Mouse (Mus musculus): ENCODE results near the gene Trim16. TPM values are rescaled to one million over a fixed set of nuclear protein-coding genes. Genes with fewer than 3 reads are reported as not detected.

Trim16 gene
- total RNA-seq, 2 experiments from 2014 or later: 4.4 to 8.4 TPM

DNA sequence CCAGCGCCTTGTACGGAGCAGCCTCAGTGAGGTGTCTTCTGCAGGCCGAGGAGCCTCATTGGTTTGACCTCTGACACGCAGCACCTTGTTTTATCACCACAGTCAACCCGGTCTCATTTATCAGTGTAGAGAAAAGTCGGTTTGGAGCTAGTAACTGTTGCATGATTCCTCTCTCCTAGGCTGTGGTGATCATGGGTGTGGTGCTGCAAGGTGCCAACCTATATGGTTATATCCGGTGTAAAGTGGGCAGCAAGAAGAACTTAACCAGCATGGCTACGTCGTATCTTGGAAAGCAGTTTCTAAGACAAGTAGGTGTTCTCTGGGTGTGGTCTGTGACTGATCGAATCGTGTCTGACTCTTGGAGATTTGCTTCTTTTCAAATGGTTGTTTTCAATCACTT, 71.7 kb downstream of the Trim16 start:
- no peak for DNase-seq

Other genes with a start within 250 kb of the Trim16 start
- 1 to 10 TPM; 3.0 TPM for gene Trpv2, start 245.7 kb upstream of the Trim16 start, total RNA-seq (2021)
- 1 to 10 TPM; 3.2 to 4.3 TPM for gene Lrrc75a, start 171.7 kb upstream of the Trim16 start, total RNA-seq (2021)
- 1 to 10 TPM; 5.4 to 7.1 TPM for gene Mmgt2, start 171.6 kb upstream of the Trim16 start, total RNA-seq (2021)
- gene Zfp287, start 88.3 kb upstream of the Trim16 start, total RNA-seq (2021): 1 to 10 TPM; 1.8 to 1.9 TPM
- not detected for gene Gm10428, start 67.1 kb upstream of the Trim16 start, total RNA-seq (2021)
- gene Zfp286, start 30.8 kb upstream of the Trim16 start, total RNA-seq (2021): under 1 TPM; 0.40 to 0.85 TPM
- gene Fbxw10, start 26.8 kb downstream of the Trim16 start, total RNA-seq (2021): under 1 TPM; 0.31 to 0.45 TPM
- 10 to 100 TPM; 23.6 to 25.2 TPM for gene Tvp23b, start 59.2 kb downstream of the Trim16 start, total RNA-seq (2021)
- not detected for gene Cdrt4, start 131.0 kb downstream of the Trim16 start, total RNA-seq (2021)
- not detected for gene Tekt3, start 241.4 kb downstream of the Trim16 start, total RNA-seq (2021)

All from heart, adult 18-20 months (tissue).